Mouse (Mus musculus) erythroblast, embryonic 14.5 days (primary cell): Measurements from ENCODE around the gene Bin2.

Experiments used
- GATA1 ChIP-seq: IDR thresholded peaks from 2 replicates; pipeline ENCODE4 v1.6.1; 2012; ENCODE audit warnings: low read length, inconsistent platforms, mixed read lengths
- TAL1 ChIP-seq: IDR thresholded peaks from 3 replicates; pipeline ENCODE4 v1.6.1; 2012; ENCODE audit warnings: low read length, inconsistent platforms, mixed read lengths

GRCm38 (mm10) chr15:100677675-100678074 is 8.3 kb upstream of the Bin2 start:
- TF ChIP-seq GATA1 (no peak), TAL1 (no peak)
